Mouse (Mus musculus): Measurements from ENCODE around the gene Klf16. TPM values are rescaled to one million over a fixed set of nuclear protein-coding genes. Genes with fewer than 3 reads are reported as not detected.

Klf16 gene
- total and polyA plus RNA-seq, 3 experiments: 4.0 to 5.5 (median 4.4) TPM

DNA sequence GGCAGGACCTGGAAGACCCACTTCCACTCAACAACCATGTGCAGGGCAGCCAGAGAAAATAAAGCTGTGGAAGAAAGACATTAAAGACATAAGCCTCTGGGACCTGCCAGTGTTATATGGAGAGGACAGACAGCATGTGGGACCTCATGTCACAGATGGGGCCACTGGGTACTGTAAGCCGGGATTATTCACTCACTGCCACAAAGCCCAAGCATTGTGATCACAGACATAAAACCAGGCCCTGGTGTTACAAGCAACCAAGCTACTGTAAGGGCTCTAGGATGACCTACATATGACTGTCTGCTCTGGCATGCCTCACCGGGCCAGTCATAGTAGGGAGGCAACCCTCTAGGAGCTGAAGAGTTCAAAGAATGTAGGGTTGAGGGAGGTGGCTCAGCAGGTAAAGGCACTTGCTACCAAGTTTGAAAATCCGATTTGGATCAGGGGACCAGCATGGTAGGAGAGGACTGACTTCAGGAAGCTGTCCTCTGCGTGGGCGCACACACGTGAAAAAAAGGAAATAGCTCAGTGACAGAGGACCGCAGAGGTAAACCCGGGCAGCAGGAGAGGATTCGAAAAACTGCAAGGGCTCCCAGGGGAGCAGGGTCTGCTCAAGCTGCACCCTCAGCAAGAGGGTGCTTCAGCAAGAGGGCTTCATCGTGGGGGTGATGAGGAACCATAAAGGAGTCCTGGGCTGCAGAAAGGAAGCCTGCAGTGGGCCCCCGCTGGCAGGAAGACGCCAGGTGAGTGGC is 12.2 kb upstream of the Klf16 start:
- peak; percentile 21 to 39 for DNase-seq
- no peaks in the 10 kb centered on the region for H3K27me3 ChIP-seq (ENCODE audit: control insufficient read depth, insufficient read depth, low read length)
- peak overlapping the region; percentile 89 for H3K9ac ChIP-seq (ENCODE audit: low read depth, low read length)
- peaks cover 21% of the 10 kb centered on the region for H3K4me1 ChIP-seq (ENCODE audit: control insufficient read depth, insufficient read depth, low read length)
- intact Hi-C loops (cut with DNase I): no loop called here
- peak overlapping the region; percentile 84 for H3K27ac ChIP-seq
- peaks cover 5% of the 10 kb centered on the region; the same call in 1 of the 2 replicates for H3K79me2 ChIP-seq (replicated peaks; ENCODE audit: control insufficient read depth, insufficient read depth, low read length)
- no peak for TF ChIP-seq EP300 (IDR thresholded peaks at IDR 0.05; ENCODE audit: insufficient read depth, low read depth, low read length)
- no peak for TF ChIP-seq POLR2A (IDR thresholded peaks at IDR 0.05; ENCODE audit: insufficient read depth, low read depth, low read length)
- TF ChIP-seq CTCF (IDR thresholded peaks at IDR 0.05): no peak
- no peaks in the 10 kb centered on the region for H3K36me3 ChIP-seq (ENCODE audit: control insufficient read depth, insufficient read depth, low read length)
- WGBS: 5% methylated on average over 12 of the region's 12 CpGs
- peak overlapping the region; percentile 81 for H3K4me3 ChIP-seq

DNA sequence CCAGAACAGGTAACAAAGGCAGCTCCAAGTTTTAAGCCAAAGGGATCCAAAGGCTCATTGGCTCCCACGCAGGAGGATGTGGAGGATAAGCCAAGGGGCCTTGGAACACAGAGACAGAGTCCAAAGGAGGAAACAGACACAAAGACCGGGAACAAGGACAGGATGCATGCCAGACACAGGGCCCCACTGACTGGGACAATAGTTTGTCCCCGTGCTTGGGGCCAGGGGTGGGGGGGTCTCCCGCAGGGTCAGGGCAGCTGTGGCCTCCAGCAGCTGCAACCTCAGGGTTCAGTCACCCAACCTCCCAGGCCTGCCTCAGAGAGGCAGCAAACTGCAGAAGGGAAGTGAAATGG is 10.2 kb upstream of the Klf16 start:
- Histone ChIP-seq H3K4me3 (peak overlapping the region; percentile 37), H3K79me2 (replicated peaks; ENCODE audit: control insufficient read depth, insufficient read depth, low read length) (peaks cover 5% of the 10 kb centered on the region; the same call in 1 of the 2 replicates), H3K27me3 (ENCODE audit: control insufficient read depth, insufficient read depth, low read length) (no peaks in the 10 kb centered on the region), H3K9ac (ENCODE audit: low read depth, low read length) (no peak overlapping the region), H3K4me1 (ENCODE audit: control insufficient read depth, insufficient read depth, low read length) (peaks cover 25% of the 10 kb centered on the region), H3K36me3 (ENCODE audit: control insufficient read depth, insufficient read depth, low read length) (no peaks in the 10 kb centered on the region), H3K27ac (peak overlapping the region; percentile 84)
- DNase-seq: peak; percentile 66 to 74
- 34% methylated on average over 4 of the region's 4 CpGs for WGBS
- TF ChIP-seq POLR2A (IDR thresholded peaks at IDR 0.05; ENCODE audit: insufficient read depth, low read depth, low read length) (peak; percentile 63), EP300 (IDR thresholded peaks at IDR 0.05; ENCODE audit: insufficient read depth, low read depth, low read length) (peak; percentile 89; the same call in 1 of the 2 replicates), CTCF (IDR thresholded peaks at IDR 0.05) (no peak)
- intact Hi-C loops (cut with DNase I): no loop called here

GRCm38 (mm10) chr10:80586407-80587304 is 9.5 kb upstream of the Klf16 start:
- H3K4me1 ChIP-seq (ENCODE audit: control insufficient read depth, insufficient read depth, low read length): peaks cover 25% of the 10 kb centered on the region
- WGBS: 78% methylated on average over 50 of the region's 51 CpGs
- H3K79me2 ChIP-seq (replicated peaks; ENCODE audit: control insufficient read depth, insufficient read depth, low read length): peaks cover 5% of the 10 kb centered on the region; the same call in 1 of the 2 replicates
- intact Hi-C loops (cut with DNase I): no loop called here
- DNase-seq: no peak
- H3K36me3 ChIP-seq (ENCODE audit: control insufficient read depth, insufficient read depth, low read length): no peaks in the 10 kb centered on the region
- peak overlapping the region; percentile 37 for H3K4me3 ChIP-seq
- H3K9ac ChIP-seq (ENCODE audit: low read depth, low read length): peak overlapping the region; percentile 67
- peak overlapping the region; percentile 84 for H3K27ac ChIP-seq
- H3K27me3 ChIP-seq (ENCODE audit: control insufficient read depth, insufficient read depth, low read length): no peaks in the 10 kb centered on the region
- TF ChIP-seq POLR2A (IDR thresholded peaks at IDR 0.05; ENCODE audit: insufficient read depth, low read depth, low read length): no peak
- TF ChIP-seq CTCF (IDR thresholded peaks at IDR 0.05): no peak
- TF ChIP-seq EP300 (IDR thresholded peaks at IDR 0.05; ENCODE audit: insufficient read depth, low read depth, low read length): no peak

DNA sequence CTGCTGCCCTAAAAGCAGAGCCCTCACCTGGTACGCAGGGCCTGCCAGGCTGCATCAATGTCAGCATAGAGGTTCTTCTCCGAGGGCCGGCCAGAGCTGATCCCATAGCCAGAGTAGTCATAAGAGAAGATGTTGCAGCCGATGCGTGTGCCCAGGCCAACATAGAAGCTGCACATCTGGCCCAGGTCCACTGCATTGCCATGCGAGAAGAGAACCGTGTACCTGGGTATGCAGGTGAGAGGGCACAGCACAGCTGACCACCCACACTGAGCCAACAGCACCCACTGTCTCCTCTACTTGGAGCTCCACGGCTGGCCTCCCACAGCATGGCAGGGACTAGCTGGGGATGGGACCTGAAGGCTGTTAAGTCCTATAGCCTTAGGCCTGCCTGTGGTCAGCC is 8.5 kb upstream of the Klf16 start:
- H3K27ac ChIP-seq: peak overlapping the region; percentile 84
- H3K4me1 ChIP-seq (ENCODE audit: control insufficient read depth, insufficient read depth, low read length): peaks cover 25% of the 10 kb centered on the region
- no peaks in the 10 kb centered on the region for H3K36me3 ChIP-seq (ENCODE audit: control insufficient read depth, insufficient read depth, low read length)
- H3K27me3 ChIP-seq (ENCODE audit: control insufficient read depth, insufficient read depth, low read length): no peaks in the 10 kb centered on the region
- WGBS: 82% methylated on average over 8 of the region's 8 CpGs
- H3K4me3 ChIP-seq: peak overlapping the region; percentile 37; the same call in 1 of the 2 replicates
- no peak overlapping the region for H3K9ac ChIP-seq (ENCODE audit: low read depth, low read length)
- TF ChIP-seq CTCF (IDR thresholded peaks at IDR 0.05): no peak
- no peak for TF ChIP-seq POLR2A (IDR thresholded peaks at IDR 0.05; ENCODE audit: insufficient read depth, low read depth, low read length)
- TF ChIP-seq EP300 (IDR thresholded peaks at IDR 0.05; ENCODE audit: insufficient read depth, low read depth, low read length): no peak
- intact Hi-C loops (cut with DNase I): no loop called here
- peaks cover 5% of the 10 kb centered on the region; the same call in 1 of the 2 replicates for H3K79me2 ChIP-seq (replicated peaks; ENCODE audit: control insufficient read depth, insufficient read depth, low read length)
- DNase-seq: no peak

- peak overlapping the region; percentile 84 for H3K27ac ChIP-seq
- WGBS: 39% methylated on average over 12 of the region's 12 CpGs
- intact Hi-C loops (cut with DNase I): no loop called here
- H3K4me3 ChIP-seq: no peak overlapping the region
- no peaks in the 10 kb centered on the region for H3K27me3 ChIP-seq (ENCODE audit: control insufficient read depth, insufficient read depth, low read length)
- peaks cover 24% of the 10 kb centered on the region for H3K4me1 ChIP-seq (ENCODE audit: control insufficient read depth, insufficient read depth, low read length)
- DNase-seq: peak in 1 of 2 experiments; percentile 23
- H3K36me3 ChIP-seq (ENCODE audit: control insufficient read depth, insufficient read depth, low read length): no peaks in the 10 kb centered on the region
- TF ChIP-seq CTCF (IDR thresholded peaks at IDR 0.05) (no peak), POLR2A (IDR thresholded peaks at IDR 0.05; ENCODE audit: insufficient read depth, low read depth, low read length) (no peak), EP300 (IDR thresholded peaks at IDR 0.05; ENCODE audit: insufficient read depth, low read depth, low read length) (no peak)
- H3K9ac ChIP-seq (ENCODE audit: low read depth, low read length): no peak overlapping the region; the same call in 1 of the 2 replicates
- H3K79me2 ChIP-seq (replicated peaks; ENCODE audit: control insufficient read depth, insufficient read depth, low read length): peaks cover 5% of the 10 kb centered on the region; the same call in 1 of the 2 replicates
These were observed 7.8 kb upstream of the Klf16 start for GRCm38 (mm10) chr10:80584642-80585552.

Measured in heart, adult 2 months (tissue).